Mouse (Mus musculus) large intestine, adult 2 months (tissue): Measurements from ENCODE around the gene Ccrl2. TPM values are rescaled to one million over a fixed set of nuclear protein-coding genes. Genes with fewer than 3 reads are reported as not detected.

Experiments used
- polyA plus RNA-seq: library from polyadenylated mRNA; depleted of rRNA; stranded (reverse); fragments of >200 nt; gene quantifications from 2 replicates; pipeline ENCODE4 v1.2.3, GENCODE M21; 2012; rRNA removed

The Ccrl2 gene
- polyA plus RNA-seq, 1 experiment: 3.6 TPM

Other genes with a start within 250 kb of the Ccrl2 start
- gene Prss44, start 243.5 kb downstream of the Ccrl2 start, polyA plus RNA-seq: not detected in 2 replicates
- gene Prss43, start 230.8 kb downstream of the Ccrl2 start, polyA plus RNA-seq: not detected in 2 replicates
- not detected in 2 replicates for gene Prss45, start 222.9 kb downstream of the Ccrl2 start, polyA plus RNA-seq
- not detected in 2 replicates for gene Prss46, start 213.0 kb downstream of the Ccrl2 start, polyA plus RNA-seq
- not detected in 2 replicates for gene Prss50, start 199.6 kb downstream of the Ccrl2 start, polyA plus RNA-seq
- gene Als2cl, start 177.6 kb downstream of the Ccrl2 start, polyA plus RNA-seq: 7.7 and 19.7 TPM in 2 replicates
- 0.26 and 0.37 TPM in 2 replicates for gene Tmie, start 177.4 kb downstream of the Ccrl2 start, polyA plus RNA-seq
- not detected in 2 replicates for gene Fam240a, start 140.7 kb downstream of the Ccrl2 start, polyA plus RNA-seq
- not detected in 2 replicates for gene Tdgf1, start 111.4 kb downstream of the Ccrl2 start, polyA plus RNA-seq
- gene Lrrc2, start 106.0 kb downstream of the Ccrl2 start, polyA plus RNA-seq: 0.02 and 0.07 TPM in 2 replicates
- gene Rtp3, start 66.9 kb downstream of the Ccrl2 start, polyA plus RNA-seq: 0.98 and 1.8 TPM in 2 replicates
- 0.85 and 1.1 TPM in 2 replicates for gene Ltf, start 38.2 kb downstream of the Ccrl2 start, polyA plus RNA-seq
- gene Lrrfip2, start 60.1 kb upstream of the Ccrl2 start, polyA plus RNA-seq: 12.7 and 16.4 TPM in 2 replicates
- 10.5 and 17.2 TPM in 2 replicates for gene Mlh1, start 214.3 kb upstream of the Ccrl2 start, polyA plus RNA-seq
- 5.3 and 7.0 TPM in 2 replicates for gene Epm2aip1, start 214.4 kb upstream of the Ccrl2 start, polyA plus RNA-seq